In genomic region chr10:24357636-24358035, GRCm38 (mm10) we compare ENCODE assay signal across 26 mouse cellular contexts.
"Had no signal": no experiment of that assay in that cellular context is flagged by ENCODE, and none has a peak within 500 bp of the region (broad histone marks: within the 10 kb centered on the region; RNA-seq: fewer than 3 reads in every experiment).

No protein-coding gene starts in this region.

- H3K27ac ChIP-seq: gastrocnemius, adult 2 months; heart, embryonic 10.5 days; hindbrain, embryonic 10.5 days; hindbrain, embryonic 12.5 days; hindbrain, embryonic 14.5 days; kidney, postnatal 0 days; limb, embryonic 13.5 days; limb, embryonic 15.5 days; liver, embryonic 12.5 days; liver, embryonic 14.5 days had no signal

- ATAC-seq: hindbrain, embryonic 16.5 days; intestine, embryonic 16.5 days; liver, embryonic 12.5 days had no signal

- H3K4me2 ChIP-seq: heart, embryonic 12.5 days; hindbrain, embryonic 12.5 days; hindbrain, embryonic 14.5 days; limb, embryonic 13.5 days; limb, embryonic 15.5 days; liver, embryonic 12.5 days had no signal

- H3K4me1 ChIP-seq: heart, embryonic 10.5 days; heart, embryonic 12.5 days; limb, embryonic 13.5 days; liver, embryonic 12.5 days had no signal

- H3K9me3 ChIP-seq: heart, embryonic 10.5 days; heart, embryonic 12.5 days; hindbrain, embryonic 12.5 days; limb, embryonic 13.5 days; limb, embryonic 15.5 days; liver, embryonic 12.5 days had no signal

- H3K9ac ChIP-seq: heart, embryonic 12.5 days; hindbrain, embryonic 12.5 days; hindbrain, embryonic 14.5 days; limb, embryonic 13.5 days; limb, embryonic 15.5 days; liver, embryonic 12.5 days; liver, embryonic 14.5 days had no signal

- H3K4me3 ChIP-seq: gastrocnemius, adult 2 months; heart, embryonic 10.5 days; heart, embryonic 12.5 days; hindbrain, embryonic 10.5 days; hindbrain, embryonic 12.5 days; limb, embryonic 13.5 days; limb, embryonic 15.5 days; liver, embryonic 12.5 days had no signal

- H3K27me3 ChIP-seq: heart, embryonic 12.5 days; hindbrain, embryonic 12.5 days; limb, embryonic 13.5 days; limb, embryonic 15.5 days; liver, embryonic 12.5 days had no signal

- H3K36me3 ChIP-seq: heart, embryonic 10.5 days; heart, embryonic 12.5 days; hindbrain, embryonic 10.5 days; hindbrain, embryonic 12.5 days; limb, embryonic 13.5 days; limb, embryonic 15.5 days; liver, embryonic 12.5 days had no signal

- DNase-seq: gastrocnemius, adult 2 months; gastrocnemius, postnatal 10 days; gastrocnemius, postnatal 25 days; heart, adult 18-20 months; heart, postnatal 10 days; heart, postnatal 4 days; kidney, adult 11 months; kidney, adult 2 months; kidney, adult 9 months; kidney, postnatal 14 days; kidney, postnatal 36 days; layer of hippocampus, adult 9-11 months; layer of hippocampus, postnatal 36 days; left cerebral cortex, postnatal 4 days had no signal
